Mouse (Mus musculus): Measurements from ENCODE around the gene Ccdc194. TPM values are rescaled to one million over a fixed set of nuclear protein-coding genes. Genes with fewer than 3 reads are reported as not detected.

Ccdc194 gene
- polyA plus RNA-seq, 1 experiment: 0.04 TPM

- no peak overlapping the region for H3K4me2 ChIP-seq (ENCODE audit: low read depth)
- no peak overlapping the region for H3K4me3 ChIP-seq
- no peak overlapping the region for H3ac ChIP-seq (ENCODE audit: control insufficient read depth, insufficient read length)
- TF ChIP-seq MYOD1 (IDR thresholded peaks at IDR 0.05; ENCODE audit: control insufficient read depth in 1 of 3, insufficient read length in 2 of 3, low read depth in 2 of 3) (no peak), POLR2A (IDR thresholded peaks at IDR 0.05; ENCODE audit: insufficient read length, low read depth) (no peak), SRF (IDR thresholded peaks at IDR 0.05; ENCODE audit: control insufficient read depth, insufficient read length, low read depth) (no peak), E2F4 (IDR thresholded peaks at IDR 0.05; ENCODE audit: insufficient read depth) (no peak), CEBPB (IDR thresholded peaks at IDR 0.05; ENCODE audit: insufficient read depth, poor library complexity, severe bottlenecking) (no peak), MYOG (IDR thresholded peaks at IDR 0.05; ENCODE audit: control insufficient read depth in 1 of 3, insufficient read depth in 1 of 3, insufficient read length in 2 of 3, low read depth in 2 of 3) (no peak), USF1 (IDR thresholded peaks at IDR 0.05; ENCODE audit: low read depth) (no peak), TCF12 (IDR thresholded peaks at IDR 0.05; ENCODE audit: insufficient read depth, poor library complexity, severe bottlenecking) (no peak), TCF3 (IDR thresholded peaks at IDR 0.05; ENCODE audit: insufficient read length, low read depth) (no peak), POLR2AphosphoS2 (IDR thresholded peaks at IDR 0.05; ENCODE audit: insufficient read length, low read depth) (no peak), MAX (IDR thresholded peaks at IDR 0.05; ENCODE audit: low read depth) (no peak), REST (IDR thresholded peaks at IDR 0.05; ENCODE audit: insufficient read depth, insufficient read length) (no peak)
- H3K36me3 ChIP-seq (ENCODE audit: control insufficient read depth, insufficient read depth): no peaks in the 10 kb centered on the region
- H3K79me2 ChIP-seq (ENCODE audit: control insufficient read depth, insufficient read depth): no peaks in the 10 kb centered on the region
- H3K27me3 ChIP-seq (ENCODE audit: control insufficient read depth, insufficient read depth, insufficient read length): peaks cover 12% of the 10 kb centered on the region
These were observed 34.6 kb upstream of the Ccdc194 start for GRCm38 (mm10) chr8:71560071-71560470.

GRCm38 (mm10) chr8:71558958-71559690 is 33.6 kb upstream of the Ccdc194 start:
- Histone ChIP-seq H3K36me3 (ENCODE audit: control insufficient read depth, insufficient read depth) (no peaks in the 10 kb centered on the region), H3K4me3 (no peak overlapping the region), H3K27me3 (ENCODE audit: control insufficient read depth, insufficient read depth, insufficient read length) (peaks cover 12% of the 10 kb centered on the region), H3K79me2 (ENCODE audit: control insufficient read depth, insufficient read depth) (no peaks in the 10 kb centered on the region), H3ac (ENCODE audit: control insufficient read depth, insufficient read length) (no peak overlapping the region), H3K4me2 (ENCODE audit: low read depth) (peak overlapping the region; percentile 67)
- TF ChIP-seq MYOD1 (IDR thresholded peaks at IDR 0.05; ENCODE audit: control insufficient read depth in 1 of 3, insufficient read length in 2 of 3, low read depth in 2 of 3) (no peak), MYOG (IDR thresholded peaks at IDR 0.05; ENCODE audit: control insufficient read depth in 1 of 3, insufficient read depth in 1 of 3, insufficient read length in 2 of 3, low read depth in 2 of 3) (no peak), TCF12 (IDR thresholded peaks at IDR 0.05; ENCODE audit: insufficient read depth, poor library complexity, severe bottlenecking) (no peak), POLR2A (IDR thresholded peaks at IDR 0.05; ENCODE audit: insufficient read length, low read depth) (no peak), REST (IDR thresholded peaks at IDR 0.05; ENCODE audit: insufficient read depth, insufficient read length) (no peak), E2F4 (IDR thresholded peaks at IDR 0.05; ENCODE audit: insufficient read depth) (no peak), MAX (IDR thresholded peaks at IDR 0.05; ENCODE audit: low read depth) (no peak), SRF (IDR thresholded peaks at IDR 0.05; ENCODE audit: control insufficient read depth, insufficient read length, low read depth) (no peak), TCF3 (IDR thresholded peaks at IDR 0.05; ENCODE audit: insufficient read length, low read depth) (no peak), CEBPB (IDR thresholded peaks at IDR 0.05; ENCODE audit: insufficient read depth, poor library complexity, severe bottlenecking) (no peak), USF1 (IDR thresholded peaks at IDR 0.05; ENCODE audit: low read depth) (no peak), POLR2AphosphoS2 (IDR thresholded peaks at IDR 0.05; ENCODE audit: insufficient read length, low read depth) (no peak)

- H3K4me3 ChIP-seq: no peak within 1 kb of the TSS
- no peak within 1 kb of the TSS for H3ac ChIP-seq (ENCODE audit: control insufficient read depth, insufficient read length)
- H3K4me2 ChIP-seq (ENCODE audit: low read depth): peak within 1 kb of the TSS; percentile 67
- no peaks in the 10 kb centered on the region for H3K36me3 ChIP-seq (ENCODE audit: control insufficient read depth, insufficient read depth)
- H3K79me2 ChIP-seq (ENCODE audit: control insufficient read depth, insufficient read depth): no peaks in the 10 kb centered on the region
- H3K27me3 ChIP-seq (ENCODE audit: control insufficient read depth, insufficient read depth, insufficient read length): peaks cover 12% of the 10 kb centered on the region
- TF ChIP-seq MYOD1 (IDR thresholded peaks at IDR 0.05; ENCODE audit: control insufficient read depth in 1 of 3, insufficient read length in 2 of 3, low read depth in 2 of 3) (peak in 1 of 3 experiments; percentile 36), SRF (IDR thresholded peaks at IDR 0.05; ENCODE audit: control insufficient read depth, insufficient read length, low read depth) (no peak)
These were observed 32.8 kb upstream of the Ccdc194 start, which contains the start of gene Tmem221 for GRCm38 (mm10) chr8:71558071-71558957. TSS of gene Tmem221 (minus strand) at chr8:71558871.

GRCm38 (mm10) chr8:71554644-71555043 is 29.1 kb upstream of the Ccdc194 start:
- H3K4me2 ChIP-seq (ENCODE audit: low read depth): no peak overlapping the region
- H3K4me3 ChIP-seq: no peak overlapping the region
- H3ac ChIP-seq (ENCODE audit: control insufficient read depth, insufficient read length): no peak overlapping the region
- H3K79me2 ChIP-seq (ENCODE audit: control insufficient read depth, insufficient read depth): no peaks in the 10 kb centered on the region
- TF ChIP-seq MAX (IDR thresholded peaks at IDR 0.05; ENCODE audit: low read depth) (no peak), MYOG (IDR thresholded peaks at IDR 0.05; ENCODE audit: control insufficient read depth in 1 of 3, insufficient read depth in 1 of 3, insufficient read length in 2 of 3, low read depth in 2 of 3) (no peak), TCF12 (IDR thresholded peaks at IDR 0.05; ENCODE audit: insufficient read depth, poor library complexity, severe bottlenecking) (no peak), TCF3 (IDR thresholded peaks at IDR 0.05; ENCODE audit: insufficient read length, low read depth) (no peak), SRF (IDR thresholded peaks at IDR 0.05; ENCODE audit: control insufficient read depth, insufficient read length, low read depth) (no peak), E2F4 (IDR thresholded peaks at IDR 0.05; ENCODE audit: insufficient read depth) (no peak), MYOD1 (IDR thresholded peaks at IDR 0.05; ENCODE audit: control insufficient read depth in 1 of 3, insufficient read length in 2 of 3, low read depth in 2 of 3) (no peak), POLR2A (IDR thresholded peaks at IDR 0.05; ENCODE audit: insufficient read length, low read depth) (no peak), CEBPB (IDR thresholded peaks at IDR 0.05; ENCODE audit: insufficient read depth, poor library complexity, severe bottlenecking) (no peak), USF1 (IDR thresholded peaks at IDR 0.05; ENCODE audit: low read depth) (no peak), REST (IDR thresholded peaks at IDR 0.05; ENCODE audit: insufficient read depth, insufficient read length) (no peak), POLR2AphosphoS2 (IDR thresholded peaks at IDR 0.05; ENCODE audit: insufficient read length, low read depth) (no peak)
- H3K36me3 ChIP-seq (ENCODE audit: control insufficient read depth, insufficient read depth): no peaks in the 10 kb centered on the region
- peaks cover 12% of the 10 kb centered on the region for H3K27me3 ChIP-seq (ENCODE audit: control insufficient read depth, insufficient read depth, insufficient read length)
